8 mouse cellular contexts compared by ENCODE assay signal in the genomic region with DNA sequence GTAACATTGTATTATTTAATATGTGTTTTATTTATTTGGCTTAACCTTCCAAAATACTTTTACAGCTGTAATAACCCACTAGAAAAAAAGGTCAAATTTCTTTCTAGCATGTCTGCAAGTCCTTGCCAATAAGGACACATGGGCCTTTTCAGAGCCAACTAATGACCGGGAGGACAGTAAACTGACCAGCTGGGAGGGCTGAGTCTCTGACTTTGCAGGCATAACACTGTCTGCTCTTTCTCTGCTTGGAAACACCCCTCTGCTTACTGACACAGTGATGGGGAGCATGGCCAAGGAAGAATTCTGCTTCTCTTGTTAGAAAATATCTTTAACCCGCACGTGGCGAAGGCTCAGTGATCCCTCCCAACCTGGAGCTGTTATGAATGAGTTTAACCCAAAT. TPM values are rescaled to one million over a fixed set of nuclear protein-coding genes. Genes with fewer than 3 reads are reported as not detected.
DNase-seq lines count a peak whose midpoint lies in the region; ATAC-seq lines count a peak whose summit lies in the region.

No protein-coding gene starts in this region.

- peak; percentile 12 for DNase-seq in embryo, embryonic 10.5 days (ENCODE audit: low spot score)
- no peak for DNase-seq in embryo, embryonic 9.5 days (ENCODE audit: extremely low spot score)
- DNase-seq in heart, postnatal 14 days: peak; percentile 41 to 63
- DNase-seq in limb, embryonic 11.5 days (ENCODE audit: low spot score): no peak
- no peak for DNase-seq in right cerebral cortex, postnatal 4 days
- no peak for DNase-seq in thymus, postnatal 14 days

- no peaks in the 10 kb centered on the region for H3K36me3 ChIP-seq in forebrain, embryonic 12.5 days (replicated peaks)
- no peaks in the 10 kb centered on the region for H3K36me3 ChIP-seq in limb, embryonic 11.5 days (ENCODE audit: control insufficient read depth, insufficient read depth, low read length)
- no peaks in the 10 kb centered on the region for H3K36me3 ChIP-seq in neural tube, embryonic 15.5 days

- intact Hi-C loops in heart, postnatal 14 days (cut with DNase I): no loop called here

- H3K4me2 ChIP-seq in forebrain, embryonic 12.5 days: peak overlapping the region; percentile 67
- H3K4me2 ChIP-seq in limb, embryonic 11.5 days (ENCODE audit: low read depth, severe bottlenecking): peak overlapping the region; percentile 72; the same call in 1 of the 2 replicates
- peak overlapping the region; percentile 72 for H3K4me2 ChIP-seq in neural tube, embryonic 15.5 days

- H3K4me3 ChIP-seq in forebrain, embryonic 12.5 days (replicated peaks): peak overlapping the region; percentile 58
- H3K4me3 ChIP-seq in limb, embryonic 11.5 days (ENCODE audit: low read depth, low read length): peak overlapping the region; percentile 62; the same call in 1 of the 2 replicates
- peak overlapping the region; percentile 73 for H3K4me3 ChIP-seq in neural tube, embryonic 15.5 days (replicated peaks)

- H3K9ac ChIP-seq in forebrain, embryonic 12.5 days: no peak overlapping the region
- no peak overlapping the region for H3K9ac ChIP-seq in limb, embryonic 11.5 days (ENCODE audit: low read length)
- no peak overlapping the region for H3K9ac ChIP-seq in neural tube, embryonic 15.5 days (replicated peaks)

- peaks cover 8% of the 10 kb centered on the region; the same call in 1 of the 2 replicates for H3K4me1 ChIP-seq in forebrain, embryonic 12.5 days
- H3K4me1 ChIP-seq in limb, embryonic 11.5 days (ENCODE audit: control insufficient read depth, insufficient read depth, low read length): peaks cover 4% of the 10 kb centered on the region; the same call in 1 of the 2 replicates
- H3K4me1 ChIP-seq in neural tube, embryonic 15.5 days: peaks cover 7% of the 10 kb centered on the region

- 77% methylated on average over 4 of the region's 4 CpGs for WGBS in forebrain, embryonic 12.5 days
- 71% methylated on average over 4 of the region's 4 CpGs for WGBS in limb, embryonic 11.5 days
- 68% methylated on average over 4 of the region's 4 CpGs for WGBS in neural tube, embryonic 15.5 days

- H3K27ac ChIP-seq in forebrain, embryonic 12.5 days: no peak overlapping the region
- H3K27ac ChIP-seq in limb, embryonic 11.5 days (replicated peaks; ENCODE audit: low read depth, low read length): no peak overlapping the region
- H3K27ac ChIP-seq in neural tube, embryonic 15.5 days (replicated peaks): no peak overlapping the region

- no peaks in the 10 kb centered on the region for H3K9me3 ChIP-seq in forebrain, embryonic 12.5 days
- H3K9me3 ChIP-seq in limb, embryonic 11.5 days (ENCODE audit: control insufficient read depth, low read length): no peaks in the 10 kb centered on the region
- H3K9me3 ChIP-seq in neural tube, embryonic 15.5 days (replicated peaks): no peaks in the 10 kb centered on the region

- H3K27me3 ChIP-seq in forebrain, embryonic 12.5 days: no peaks in the 10 kb centered on the region
- no peaks in the 10 kb centered on the region for H3K27me3 ChIP-seq in limb, embryonic 11.5 days (ENCODE audit: control insufficient read depth, insufficient read depth, low read length)
- no peaks in the 10 kb centered on the region for H3K27me3 ChIP-seq in neural tube, embryonic 15.5 days (replicated peaks)

- ATAC-seq in forebrain, embryonic 12.5 days (ENCODE audit: low FRiP score): no peak
- no peak for ATAC-seq in limb, embryonic 11.5 days (ENCODE audit: insufficient number of reproducible peaks, low FRiP score, low TSS enrichment, low read depth)
- no peak for ATAC-seq in neural tube, embryonic 15.5 days (ENCODE audit: low FRiP score)

RNA-seq across cellular contexts. Expression of a gene that starts 1.2 kb away (rescaled TPM):
- 3.7 and 4.1 TPM in 2 replicates for polyA plus RNA-seq in forebrain, embryonic 12.5 days (2016; fragmentation: Nextera tagmentation; extraction: Ambion mirVana)
- total RNA-seq in heart, postnatal 14 days (2021): 1 to 10 TPM; 6.5 to 8.1 TPM
- 4.6 and 4.7 TPM in 2 replicates for polyA plus RNA-seq in limb, embryonic 11.5 days (2014; fragmentation: Nextera tagmentation; extraction: Ambion mirVana)
- 3.0 and 4.3 TPM in 2 replicates for polyA plus RNA-seq in neural tube, embryonic 15.5 days (2015; fragmentation: Nextera tagmentation; extraction: Ambion mirVana)

Comparison
In these comparisons a context has a peak if more than half of its experiments do, and no peak if none do; other contexts are left out.
1. DNase-seq: peak in embryo, embryonic 10.5 days (single experiment) and heart, postnatal 14 days (2 of 2); none in embryo, embryonic 9.5 days (single experiment), limb, embryonic 11.5 days (single experiment), right cerebral cortex, postnatal 4 days (single experiment) and thymus, postnatal 14 days (single experiment).
2. Peak in every context shown above with its lines, with median percentiles within 50 percentile points of each other: H3K4me2 ChIP-seq and H3K4me3 ChIP-seq.